Mouse (Mus musculus): Measurements from ENCODE around the gene Cblb. TPM values are rescaled to one million over a fixed set of nuclear protein-coding genes. Genes with fewer than 3 reads are reported as not detected.

Gene Cblb
- polyA plus RNA-seq, 1 experiment from 2014 or later = 1.2 TPM

- Histone ChIP-seq H3K4me1 (replicated peaks) (peaks cover 11% of the 10 kb centered on the region), H3K36me3 (no peaks in the 10 kb centered on the region), H3K4me3 (replicated peaks) (no peak overlapping the region), H3K27me3 (no peaks in the 10 kb centered on the region), H3K4me2 (no peak overlapping the region), H3K9me3 (replicated peaks) (no peaks in the 10 kb centered on the region), H3K9ac (no peak overlapping the region), H3K27ac (no peak overlapping the region)
- 76% methylated on average over 10 of the region's 10 CpGs for WGBS (ENCODE audit: insufficient replicate concordance)
- ATAC-seq (ENCODE audit: low read depth) = no peak
- no peak for DNase-seq
Measured at GRCm38 (mm10) chr16:52094735-52095459, 63.9 kb downstream of the Cblb start.

- H3K27me3 ChIP-seq = no peaks in the 10 kb centered on the region
- 44% methylated on average over 3 of the region's 3 CpGs for WGBS (ENCODE audit: insufficient replicate concordance)
- peaks cover 11% of the 10 kb centered on the region for H3K4me1 ChIP-seq (replicated peaks)
- H3K36me3 ChIP-seq = no peaks in the 10 kb centered on the region
- H3K27ac ChIP-seq = no peak overlapping the region
- no peak for ATAC-seq (ENCODE audit: low read depth)
- no peak overlapping the region for H3K4me3 ChIP-seq (replicated peaks)
- DNase-seq = no peak
- H3K9ac ChIP-seq = no peak overlapping the region
- no peak overlapping the region for H3K4me2 ChIP-seq
- H3K9me3 ChIP-seq (replicated peaks) = no peaks in the 10 kb centered on the region
Measured at GRCm38 (mm10) chr16:52095643-52096042, 64.6 kb downstream of the Cblb start.

- Histone ChIP-seq H3K27me3 (no peaks in the 10 kb centered on the region), H3K4me2 (no peak overlapping the region), H3K27ac (no peak overlapping the region), H3K36me3 (no peaks in the 10 kb centered on the region), H3K9ac (no peak overlapping the region), H3K4me3 (replicated peaks) (no peak overlapping the region), H3K4me1 (replicated peaks) (0 out of 2 replicates have a peak, but pooled peaks cover 6% of the 10 kb centered on the region), H3K9me3 (replicated peaks) (no peaks in the 10 kb centered on the region)
- DNase-seq = no peak
- no peak for ATAC-seq (ENCODE audit: low read depth)
- 72% methylated on average over 6 of the region's 6 CpGs for WGBS (ENCODE audit: insufficient replicate concordance)
Measured at GRCm38 (mm10) chr16:52100466-52100865, 69.4 kb downstream of the Cblb start.

GRCm38 (mm10) chr16:52104608-52105007 lies 73.6 kb downstream of the Cblb start:
- no peak overlapping the region for H3K4me2 ChIP-seq
- H3K9ac ChIP-seq = no peak overlapping the region
- no peaks in the 10 kb centered on the region for H3K36me3 ChIP-seq
- DNase-seq (no peak), ATAC-seq (ENCODE audit: low read depth) (no peak)
- H3K4me3 ChIP-seq (replicated peaks) = no peak overlapping the region
- H3K4me1 ChIP-seq (replicated peaks) = no peaks in the 10 kb centered on the region
- H3K27me3 ChIP-seq = no peaks in the 10 kb centered on the region
- no peak overlapping the region for H3K27ac ChIP-seq
- no peaks in the 10 kb centered on the region for H3K9me3 ChIP-seq (replicated peaks)
- WGBS (ENCODE audit: insufficient replicate concordance) = 91% methylated on average over 9 of the region's 9 CpGs

- H3K36me3 ChIP-seq = no peaks in the 10 kb centered on the region; the same call in 1 of the 2 replicates
- 68% methylated on average over 5 of the region's 5 CpGs for WGBS (ENCODE audit: insufficient replicate concordance)
- H3K4me2 ChIP-seq = no peak overlapping the region
- H3K27me3 ChIP-seq = no peaks in the 10 kb centered on the region
- no peak for ATAC-seq (ENCODE audit: low read depth)
- H3K4me1 ChIP-seq (replicated peaks) = no peaks in the 10 kb centered on the region
- no peak overlapping the region for H3K9ac ChIP-seq
- no peak for DNase-seq
- H3K4me3 ChIP-seq (replicated peaks) = no peak overlapping the region
- H3K27ac ChIP-seq = no peak overlapping the region
- H3K9me3 ChIP-seq (replicated peaks) = no peaks in the 10 kb centered on the region
Measured at GRCm38 (mm10) chr16:52107836-52108235, 76.8 kb downstream of the Cblb start.

GRCm38 (mm10) chr16:52114473-52114872 lies 83.4 kb downstream of the Cblb start:
- Histone ChIP-seq H3K9me3 (replicated peaks) (no peaks in the 10 kb centered on the region), H3K27me3 (no peaks in the 10 kb centered on the region), H3K4me3 (replicated peaks) (no peak overlapping the region), H3K36me3 (no peaks in the 10 kb centered on the region; the same call in 1 of the 2 replicates), H3K4me1 (replicated peaks) (no peaks in the 10 kb centered on the region), H3K4me2 (no peak overlapping the region), H3K27ac (no peak overlapping the region), H3K9ac (no peak overlapping the region)
- 73% methylated on average over 4 of the region's 4 CpGs for WGBS (ENCODE audit: insufficient replicate concordance)
- DNase-seq (no peak), ATAC-seq (ENCODE audit: low read depth) (no peak)

- no peak overlapping the region for H3K4me2 ChIP-seq
- H3K4me3 ChIP-seq (replicated peaks) = no peak overlapping the region
- H3K9me3 ChIP-seq (replicated peaks) = no peaks in the 10 kb centered on the region
- DNase-seq = no peak
- no peaks in the 10 kb centered on the region for H3K27me3 ChIP-seq
- no peaks in the 10 kb centered on the region for H3K36me3 ChIP-seq
- H3K9ac ChIP-seq = no peak overlapping the region
- ATAC-seq (ENCODE audit: low read depth) = no peak
- 70% methylated on average over 4 of the region's 4 CpGs for WGBS (ENCODE audit: insufficient replicate concordance)
- peaks cover 8% of the 10 kb centered on the region for H3K4me1 ChIP-seq (replicated peaks)
- H3K27ac ChIP-seq = no peak overlapping the region
Measured at GRCm38 (mm10) chr16:52119003-52119402, 88.0 kb downstream of the Cblb start.

GRCm38 (mm10) chr16:52124974-52125373 lies 93.9 kb downstream of the Cblb start:
- Histone ChIP-seq H3K4me1 (replicated peaks) (peaks cover 8% of the 10 kb centered on the region), H3K27ac (no peak overlapping the region), H3K4me2 (no peak overlapping the region), H3K36me3 (no peaks in the 10 kb centered on the region), H3K4me3 (replicated peaks) (no peak overlapping the region), H3K9ac (no peak overlapping the region), H3K9me3 (replicated peaks) (no peaks in the 10 kb centered on the region), H3K27me3 (no peaks in the 10 kb centered on the region)
- DNase-seq (no peak), ATAC-seq (ENCODE audit: low read depth) (no peak)

GRCm38 (mm10) chr16:52125896-52126295 lies 94.9 kb downstream of the Cblb start:
- Histone ChIP-seq H3K4me1 (replicated peaks) (peaks cover 1% of the 10 kb centered on the region), H3K27me3 (no peaks in the 10 kb centered on the region), H3K9ac (no peak overlapping the region), H3K9me3 (replicated peaks) (no peaks in the 10 kb centered on the region), H3K27ac (no peak overlapping the region), H3K4me3 (replicated peaks) (no peak overlapping the region), H3K36me3 (no peaks in the 10 kb centered on the region), H3K4me2 (no peak overlapping the region)
- whole genome bisulfite sequencing (ENCODE audit: insufficient replicate concordance) = 81% methylated on average over 4 of the region's 4 CpGs
- DNase-seq (no peak), ATAC-seq (ENCODE audit: low read depth) (no peak)

GRCm38 (mm10) chr16:52129357-52129905 lies 98.4 kb downstream of the Cblb start:
- H3K9me3 ChIP-seq (replicated peaks) = no peaks in the 10 kb centered on the region
- 60% methylated on average over 5 of the region's 5 CpGs for whole genome bisulfite sequencing (ENCODE audit: insufficient replicate concordance)
- no peak overlapping the region for H3K9ac ChIP-seq
- no peak overlapping the region for H3K4me2 ChIP-seq
- H3K4me3 ChIP-seq (replicated peaks) = no peak overlapping the region
- H3K27me3 ChIP-seq = no peaks in the 10 kb centered on the region
- no peaks in the 10 kb centered on the region for H3K4me1 ChIP-seq (replicated peaks)
- DNase-seq = no peak
- H3K27ac ChIP-seq = no peak overlapping the region
- ATAC-seq (ENCODE audit: low read depth) = no peak
- no peaks in the 10 kb centered on the region for H3K36me3 ChIP-seq

- no peak overlapping the region for H3K27ac ChIP-seq
- H3K27me3 ChIP-seq = no peaks in the 10 kb centered on the region
- DNase-seq (no peak), ATAC-seq (ENCODE audit: low read depth) (no peak)
- H3K9ac ChIP-seq = no peak overlapping the region
- H3K9me3 ChIP-seq (replicated peaks) = no peaks in the 10 kb centered on the region
- no peaks in the 10 kb centered on the region for H3K36me3 ChIP-seq
- H3K4me2 ChIP-seq = no peak overlapping the region
- WGBS (ENCODE audit: insufficient replicate concordance) = 73% methylated on average over 11 of the region's 11 CpGs
- no peaks in the 10 kb centered on the region for H3K4me1 ChIP-seq (replicated peaks)
- no peak overlapping the region for H3K4me3 ChIP-seq (replicated peaks)
Measured at GRCm38 (mm10) chr16:52132808-52133490, 101.9 kb downstream of the Cblb start.

All from liver, embryonic 13.5 days (tissue).